Mouse (Mus musculus) limb, embryonic 15.5 days (tissue): ENCODE measurements around the gene Slc25a21. TPM values are rescaled to one million over a fixed set of nuclear protein-coding genes. Genes with fewer than 3 reads are reported as not detected.

Source experiments
- ATAC-seq: fragments of 200-750 bp; cut with Nextera tagmentation; 2 replicates; pipeline ENCODE4 v1.8.0; 2017; ENCODE audit warnings: low read depth, moderate TSS enrichment; ENCODE audit not compliant: insufficient number of reproducible peaks, low FRiP score, low TSS enrichment
- H3K27ac ChIP-seq: fragments of 300-500 bp; sonication (generic); 2 replicates; pipeline ENCODE4 v1.5.1; 2015; ENCODE audit warnings: moderate library complexity, mild to moderate bottlenecking, inconsistent platforms
- H3K27me3 ChIP-seq: fragments of 300-500 bp; sonication (generic); 2 replicates; pipeline ENCODE4 v1.6.1; 2015; ENCODE audit warnings: inconsistent platforms
- H3K36me3 ChIP-seq: fragments of 300-500 bp; sonication (generic); 2 replicates; pipeline ENCODE4 v1.6.1; 2015; ENCODE audit warnings: inconsistent platforms
- H3K4me1 ChIP-seq: fragments of 300-500 bp; sonication (generic); 2 replicates; pipeline ENCODE4 v1.6.1; 2015; ENCODE audit warnings: inconsistent platforms
- H3K4me2 ChIP-seq: fragments of 300-500 bp; sonication (generic); 2 replicates; pipeline ENCODE4 v1.6.1; 2015; ENCODE audit warnings: mild to moderate bottlenecking, inconsistent platforms
- H3K4me3 ChIP-seq: fragments of 300-500 bp; sonication (generic); 2 replicates; pipeline ENCODE4 v1.5.1; 2015; ENCODE audit warnings: mild to moderate bottlenecking, inconsistent platforms
- H3K9ac ChIP-seq: fragments of 300-500 bp; sonication (generic); 2 replicates; pipeline ENCODE4 v1.6.1; 2015; ENCODE audit warnings: inconsistent platforms
- H3K9me3 ChIP-seq: fragments of 300-500 bp; sonication (generic); 2 replicates; pipeline ENCODE4 v1.6.1; 2016; ENCODE audit warnings: inconsistent platforms
- WGBS: fragments of 180-500 bp; shearing (Covaris S2); methylation state at CpG from one replicate; pipeline ENCODE4 v1.1.7; 2015; 5-methylcytosine and 5-hydroxymethylcytosine counted together
- polyA plus RNA-seq: library from polyadenylated mRNA; unstranded; fragments of >200 nt; fragmentation: Nextera tagmentation; extraction: Ambion mirVana; gene quantifications from 2 replicates; pipeline ENCODE4 v1.2.1, GENCODE M21; 2015

The Slc25a21 gene
- polyA plus RNA-seq, 1 experiment from 2014 or later: 0.40 TPM

DNA sequence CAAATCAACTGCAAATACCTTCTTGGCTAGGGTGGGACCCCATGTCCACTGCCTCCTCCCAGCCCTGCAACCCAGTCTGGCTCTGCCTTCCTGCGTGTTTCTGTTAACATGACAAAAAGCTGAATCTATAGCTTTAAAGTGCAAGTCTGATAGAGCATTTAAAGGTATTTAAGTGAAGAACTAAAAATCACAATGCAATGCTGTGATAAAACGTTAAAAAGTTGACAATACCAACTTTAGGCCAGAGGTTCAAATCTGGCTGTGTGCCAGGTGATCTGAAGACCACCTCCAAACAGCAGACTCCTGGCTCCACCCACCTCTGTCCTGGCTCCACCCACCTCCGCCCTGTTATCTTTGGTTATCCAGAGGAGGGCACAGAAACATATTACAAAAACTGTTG, 98.2 kb downstream of the Slc25a21 start:
- Histone ChIP-seq H3K27ac (no peak overlapping the region), H3K4me2 (no peak overlapping the region), H3K27me3 (no peaks in the 10 kb centered on the region), H3K4me1 (no peaks in the 10 kb centered on the region), H3K9ac (no peak overlapping the region), H3K4me3 (no peak overlapping the region), H3K36me3 (no peaks in the 10 kb centered on the region), H3K9me3 (no peaks in the 10 kb centered on the region)
- no peak for ATAC-seq
- WGBS: 70% methylated on average over 3 of the region's 3 CpGs

DNA sequence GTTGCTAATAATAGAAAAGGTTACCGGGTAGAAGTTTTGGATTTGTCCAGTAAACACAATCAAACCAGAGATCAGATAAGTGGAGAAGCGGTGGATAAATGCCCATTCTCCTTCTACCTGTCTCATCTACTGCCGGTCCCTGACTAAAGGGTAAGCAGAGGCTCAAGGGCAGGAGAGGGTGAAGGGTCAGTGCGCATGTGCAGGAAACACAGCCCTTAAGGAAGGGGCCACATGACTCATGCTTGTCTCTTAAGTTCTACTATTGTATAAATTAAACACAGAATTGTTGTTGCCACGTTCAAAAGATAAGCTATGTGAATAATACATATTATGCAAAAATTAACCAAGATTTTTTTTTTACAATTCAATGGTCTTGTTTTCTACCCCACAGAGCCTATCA, 98.9 kb downstream of the Slc25a21 start:
- WGBS: 91% methylated on average over 5 of the region's 5 CpGs
- Histone ChIP-seq H3K9ac (no peak overlapping the region), H3K27me3 (no peaks in the 10 kb centered on the region), H3K4me1 (no peaks in the 10 kb centered on the region), H3K4me2 (no peak overlapping the region), H3K27ac (no peak overlapping the region), H3K9me3 (no peaks in the 10 kb centered on the region), H3K4me3 (no peak overlapping the region), H3K36me3 (no peaks in the 10 kb centered on the region)
- ATAC-seq: no peak

DNA sequence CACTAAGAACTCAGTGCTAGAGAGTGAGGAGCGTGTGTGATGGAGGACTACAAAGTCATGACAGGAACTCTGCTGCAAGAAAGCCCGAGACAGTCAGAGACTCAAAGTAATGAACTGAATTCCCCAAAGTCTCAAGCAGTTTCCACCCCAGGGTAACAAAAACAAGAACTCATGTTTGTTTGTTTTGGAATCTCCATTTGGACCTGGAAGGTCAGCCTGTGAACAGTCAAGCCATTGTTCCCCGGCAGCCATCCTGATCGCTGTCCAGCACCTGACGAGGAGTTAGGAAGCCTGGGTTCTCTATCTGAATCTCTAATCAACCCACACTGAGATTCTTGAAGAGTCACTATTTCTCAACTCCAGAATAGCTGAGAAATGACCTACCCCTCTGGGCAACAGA, 104.2 kb downstream of the Slc25a21 start:
- H3K4me2 ChIP-seq: no peak overlapping the region
- H3K9me3 ChIP-seq: no peaks in the 10 kb centered on the region
- ATAC-seq: no peak
- 51% methylated on average over 5 of the region's 5 CpGs for WGBS
- H3K4me3 ChIP-seq: no peak overlapping the region
- H3K4me1 ChIP-seq: no peaks in the 10 kb centered on the region
- H3K27me3 ChIP-seq: no peaks in the 10 kb centered on the region
- no peak overlapping the region for H3K9ac ChIP-seq
- H3K36me3 ChIP-seq: no peaks in the 10 kb centered on the region
- no peak overlapping the region for H3K27ac ChIP-seq

- no peaks in the 10 kb centered on the region for H3K9me3 ChIP-seq
- H3K4me2 ChIP-seq: no peak overlapping the region
- ATAC-seq: no peak
- H3K9ac ChIP-seq: no peak overlapping the region
- peaks cover 2% of the 10 kb centered on the region for H3K4me1 ChIP-seq
- no peak overlapping the region for H3K4me3 ChIP-seq
- no peaks in the 10 kb centered on the region for H3K36me3 ChIP-seq
- H3K27ac ChIP-seq: no peak overlapping the region
- 76% methylated on average over 3 of the region's 3 CpGs for WGBS
- no peaks in the 10 kb centered on the region for H3K27me3 ChIP-seq
Observed at GRCm38 (mm10) chr12:57084519-57084918, 112.8 kb downstream of the Slc25a21 start.

- WGBS: 42% methylated on average over 5 of the region's 5 CpGs
- ATAC-seq: no peak; the same call in 1 of the 2 replicates
Observed at GRCm38 (mm10) chr12:57083533-57083932, 113.7 kb downstream of the Slc25a21 start.

DNA sequence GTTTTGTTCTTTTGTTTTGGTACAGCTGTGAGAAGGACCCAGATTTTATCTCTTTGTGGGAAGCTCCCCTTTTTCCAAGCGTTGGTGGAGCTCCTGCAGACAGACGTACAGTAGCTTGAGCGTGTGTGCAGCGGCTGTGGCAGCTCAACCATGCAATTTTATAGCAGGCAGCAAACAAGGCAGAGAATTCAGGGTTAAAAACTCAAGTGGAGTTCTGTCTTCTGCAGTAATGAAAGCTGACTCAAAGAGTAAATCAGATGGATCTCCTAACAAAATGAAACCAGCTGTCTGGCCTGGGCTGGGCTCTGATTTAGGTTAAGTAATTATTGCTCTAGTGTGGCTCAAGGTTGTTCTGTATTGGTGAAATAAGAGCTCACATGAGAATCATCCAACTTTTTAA, 120.7 kb downstream of the Slc25a21 start:
- H3K4me3 ChIP-seq: no peak overlapping the region
- H3K9ac ChIP-seq: no peak overlapping the region
- H3K4me1 ChIP-seq: 0 out of 2 replicates have a peak, but pooled peaks cover 2% of the 10 kb centered on the region
- no peak overlapping the region for H3K4me2 ChIP-seq
- no peaks in the 10 kb centered on the region for H3K27me3 ChIP-seq
- no peak overlapping the region for H3K27ac ChIP-seq
- WGBS: 34% methylated on average over 4 of the region's 4 CpGs
- no peak for ATAC-seq
- no peaks in the 10 kb centered on the region for H3K36me3 ChIP-seq
- H3K9me3 ChIP-seq: no peaks in the 10 kb centered on the region

More at GRCm38 (mm10) chr12:57083533-57083932, 113.7 kb downstream of the Slc25a21 start:
- Histone ChIP-seq H3K9ac (no peak overlapping the region), H3K9me3 (no peaks in the 10 kb centered on the region), H3K27ac (no peak overlapping the region), H3K4me3 (no peak overlapping the region), H3K4me2 (no peak overlapping the region), H3K27me3 (no peaks in the 10 kb centered on the region), H3K4me1 (peaks cover 2% of the 10 kb centered on the region), H3K36me3 (no peaks in the 10 kb centered on the region)

- Histone ChIP-seq H3K27ac (no peak overlapping the region), H3K9ac (no peak overlapping the region), H3K4me3 (no peak overlapping the region), H3K4me2 (no peak overlapping the region), H3K36me3 (no peaks in the 10 kb centered on the region), H3K27me3 (no peaks in the 10 kb centered on the region), H3K9me3 (no peaks in the 10 kb centered on the region), H3K4me1 (0 out of 2 replicates have a peak, but pooled peaks cover 2% of the 10 kb centered on the region)
- no peak for ATAC-seq
- 61% methylated on average over 2 of the region's 2 CpGs for WGBS
Observed at GRCm38 (mm10) chr12:57072616-57073015, 124.7 kb downstream of the Slc25a21 start.

GRCm38 (mm10) chr12:57068607-57069006, 128.7 kb downstream of the Slc25a21 start:
- no peak for ATAC-seq
- H3K4me2 ChIP-seq: no peak overlapping the region
- H3K27me3 ChIP-seq: no peaks in the 10 kb centered on the region
- no peak overlapping the region for H3K27ac ChIP-seq
- no peak overlapping the region for H3K9ac ChIP-seq
- H3K4me1 ChIP-seq: no peaks in the 10 kb centered on the region
- H3K4me3 ChIP-seq: no peak overlapping the region
- H3K9me3 ChIP-seq: no peaks in the 10 kb centered on the region
- WGBS: 33% methylated on average over 5 of the region's 5 CpGs
- H3K36me3 ChIP-seq: no peaks in the 10 kb centered on the region

DNA sequence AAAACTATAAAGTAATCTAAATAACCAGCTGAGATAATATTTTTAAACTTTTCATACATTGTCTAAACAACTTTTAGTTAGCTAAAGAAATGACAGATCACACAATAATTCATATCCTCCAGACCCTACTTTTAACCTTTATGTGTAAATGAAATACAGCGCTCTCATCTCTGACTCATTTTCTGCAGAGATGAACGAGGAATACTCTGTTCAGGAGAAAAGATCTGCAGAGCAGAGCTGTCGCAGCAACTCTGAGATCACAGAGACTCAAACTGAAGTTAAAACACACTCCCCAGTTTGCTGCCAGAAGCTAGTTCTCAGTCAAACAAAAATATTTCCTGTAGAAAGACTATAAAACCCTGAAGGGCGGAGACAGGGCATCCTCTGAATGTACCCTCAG, 177.5 kb downstream of the Slc25a21 start:
- no peak overlapping the region for H3K27ac ChIP-seq
- H3K4me2 ChIP-seq: no peak overlapping the region
- H3K9ac ChIP-seq: no peak overlapping the region
- WGBS: 56% methylated on average over 4 of the region's 4 CpGs
- no peak overlapping the region for H3K4me3 ChIP-seq
- ATAC-seq: no peak
- H3K27me3 ChIP-seq: no peaks in the 10 kb centered on the region
- no peaks in the 10 kb centered on the region for H3K4me1 ChIP-seq
- H3K36me3 ChIP-seq: no peaks in the 10 kb centered on the region
- H3K9me3 ChIP-seq: no peaks in the 10 kb centered on the region

DNA sequence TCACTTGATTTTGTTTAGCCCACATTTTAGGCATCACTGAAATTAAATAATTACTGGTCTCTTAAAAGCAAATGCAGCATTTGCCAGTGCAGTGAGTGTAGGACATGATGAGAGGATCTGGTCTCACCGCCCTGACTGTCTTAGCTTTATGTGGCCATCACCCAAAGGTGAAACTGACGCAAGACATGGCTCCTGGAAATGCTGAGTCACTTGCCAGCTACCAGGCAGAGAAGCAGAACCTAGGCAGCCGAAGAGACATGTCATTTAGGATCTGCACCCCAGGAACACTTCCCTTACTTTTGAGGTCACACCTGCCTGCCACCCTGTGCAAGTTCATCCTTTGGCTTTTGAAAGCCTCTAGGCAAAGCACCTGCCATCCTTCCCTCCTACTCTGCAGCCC, 180.4 kb downstream of the Slc25a21 start:
- ATAC-seq: no peak
- Histone ChIP-seq H3K27me3 (no peaks in the 10 kb centered on the region), H3K4me3 (no peak overlapping the region), H3K27ac (no peak overlapping the region), H3K4me2 (no peak overlapping the region), H3K9me3 (no peaks in the 10 kb centered on the region), H3K4me1 (no peaks in the 10 kb centered on the region), H3K36me3 (no peaks in the 10 kb centered on the region), H3K9ac (no peak overlapping the region)
- 79% methylated on average over 3 of the region's 3 CpGs for WGBS

GRCm38 (mm10) chr12:57016324-57016723, 180.9 kb downstream of the Slc25a21 start:
- Histone ChIP-seq H3K4me1 (no peaks in the 10 kb centered on the region), H3K36me3 (no peaks in the 10 kb centered on the region), H3K4me3 (no peak overlapping the region), H3K27me3 (no peaks in the 10 kb centered on the region), H3K4me2 (no peak overlapping the region), H3K9ac (no peak overlapping the region), H3K9me3 (no peaks in the 10 kb centered on the region), H3K27ac (no peak overlapping the region)
- ATAC-seq: no peak
- 47% methylated on average over 3 of the region's 3 CpGs for WGBS

- Histone ChIP-seq H3K9me3 (no peaks in the 10 kb centered on the region), H3K27ac (no peak overlapping the region), H3K27me3 (no peaks in the 10 kb centered on the region), H3K4me3 (no peak overlapping the region), H3K9ac (no peak overlapping the region), H3K4me1 (0 out of 2 replicates have a peak, but pooled peaks cover 6% of the 10 kb centered on the region), H3K36me3 (no peaks in the 10 kb centered on the region), H3K4me2 (no peak overlapping the region)
- 20% methylated on average over 11 of the region's 11 CpGs for WGBS
- no peak for ATAC-seq
Observed at GRCm38 (mm10) chr12:57009010-57009409, 188.3 kb downstream of the Slc25a21 start.

DNA sequence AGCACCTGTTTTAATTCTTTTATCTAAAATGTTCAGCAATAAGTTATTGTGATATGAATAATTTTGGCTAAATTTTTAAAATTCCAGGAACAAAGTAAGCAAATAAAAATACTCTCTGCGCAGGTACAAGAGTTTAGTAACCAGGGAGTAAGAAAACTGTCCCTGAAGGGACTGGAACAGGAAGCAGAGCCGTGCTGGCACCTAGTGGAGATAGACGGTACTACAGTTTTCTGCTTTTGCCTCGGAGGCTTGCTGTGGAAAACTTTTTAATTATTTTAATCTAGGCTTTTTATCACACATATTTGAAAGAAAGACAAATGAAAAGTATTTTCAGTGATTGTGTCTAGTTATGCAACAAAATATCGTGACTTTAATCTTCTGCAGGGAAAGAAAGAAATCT, 211.2 kb downstream of the Slc25a21 start:
- Histone ChIP-seq H3K36me3 (no peaks in the 10 kb centered on the region), H3K9me3 (no peaks in the 10 kb centered on the region), H3K4me1 (no peaks in the 10 kb centered on the region; the same call in 1 of the 2 replicates), H3K9ac (no peak overlapping the region), H3K27me3 (peaks cover 41% of the 10 kb centered on the region), H3K27ac (no peak overlapping the region), H3K4me2 (no peak overlapping the region), H3K4me3 (no peak overlapping the region)
- ATAC-seq: no peak
- 5% methylated on average over 5 of the region's 5 CpGs for WGBS
